Comparison of ENCODE assay signal across 9 mouse cellular contexts in the genomic region with DNA sequence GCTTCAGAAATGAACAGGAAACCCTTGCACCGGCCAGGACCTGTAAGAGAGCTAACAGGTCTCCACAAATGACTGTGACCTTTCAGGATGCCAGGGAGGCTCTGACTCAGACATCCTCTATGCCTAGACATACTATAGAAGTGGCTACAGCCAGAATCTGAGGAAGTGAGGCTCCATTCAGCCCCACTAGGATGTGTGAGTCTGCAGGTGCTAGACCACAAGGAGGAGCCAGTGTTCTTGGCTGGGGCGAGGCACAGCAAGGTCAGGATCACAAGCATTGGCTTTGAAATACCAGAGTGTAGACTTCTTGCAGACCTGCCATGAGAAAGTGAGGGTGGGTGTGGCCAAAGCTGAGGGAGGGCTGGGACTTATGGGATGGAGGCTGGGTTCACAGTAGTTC. TPM values are rescaled to one million over a fixed set of nuclear protein-coding genes. Genes with fewer than 3 reads are reported as not detected.
DNase-seq lines count a peak whose midpoint lies in the region; ATAC-seq and TF ChIP-seq lines count a peak whose summit lies in the region.
"Had no signal": no experiment of that assay in that cellular context is flagged by ENCODE, and none has a peak within 500 bp of the region (broad histone marks: within the 10 kb centered on the region; RNA-seq: fewer than 3 reads in every experiment).

No protein-coding gene starts in this region.

- no peak overlapping the region for H3K27ac ChIP-seq in kidney, adult 2 months (ENCODE audit: insufficient read depth, low read depth, low read length)
- no peak overlapping the region for H3K27ac ChIP-seq in kidney, embryonic 15.5 days

- H3K27me3 ChIP-seq in kidney, adult 2 months (replicated peaks; ENCODE audit: control insufficient read depth, insufficient read depth, low read length) = no peaks in the 10 kb centered on the region
- H3K27me3 ChIP-seq in kidney, embryonic 15.5 days = no peaks in the 10 kb centered on the region

- peak; percentile 13 for DNase-seq in kidney, adult 2 months
- peak; percentile 19 to 26 for DNase-seq in lung, postnatal 4 days
- DNase-seq in layer of hippocampus, postnatal 25 days (ENCODE audit: extremely low spot score in 1 of 2, low spot score in 1 of 2) = no peak
- DNase-seq in adrenal gland, adult 8-10 months = no peak
- no peak for DNase-seq in spleen, adult 18-20 months
- DNase-seq: gastrocnemius, postnatal 10 days had no signal

- H3K9ac ChIP-seq in kidney, embryonic 15.5 days = no peak overlapping the region

- H3K36me3 ChIP-seq in kidney, adult 2 months (ENCODE audit: control insufficient read depth, insufficient read depth, low read length) = no peaks in the 10 kb centered on the region
- H3K36me3 ChIP-seq in kidney, embryonic 15.5 days = no peaks in the 10 kb centered on the region

- H3K4me3 ChIP-seq in kidney, adult 2 months (ENCODE audit: insufficient read depth, low read depth, low read length) = no peak overlapping the region
- no peak overlapping the region for H3K4me3 ChIP-seq in kidney, embryonic 15.5 days (replicated peaks)

- no peak for TF ChIP-seq POLR2A in kidney, adult 2 months (IDR thresholded peaks at IDR 0.05; ENCODE audit: low read depth, low read length)

- H3K4me2 ChIP-seq in kidney, embryonic 15.5 days = no peak overlapping the region

- no peak for ATAC-seq in kidney, embryonic 15.5 days (replicated peaks; ENCODE audit: low FRiP score)
- ATAC-seq in CD4-positive, CD25-positive, alpha-beta regulatory T cell, adult 4 months = peak; percentile 81
- peak; percentile 37 for ATAC-seq in common myeloid progenitor, adult 5-6 weeks (replicated peaks; ENCODE audit: low read depth, poor library complexity, severe bottlenecking)

- no peaks in the 10 kb centered on the region for H3K4me1 ChIP-seq in kidney, adult 2 months (ENCODE audit: control insufficient read depth, insufficient read depth, low read length)
- H3K4me1 ChIP-seq in kidney, embryonic 15.5 days = no peaks in the 10 kb centered on the region

- WGBS in kidney, adult 2 months = 52% methylated on average over 2 of the region's 2 CpGs
- 52% methylated on average over 2 of the region's 2 CpGs for WGBS in kidney, embryonic 15.5 days

- TF ChIP-seq CTCF in kidney, adult 2 months (conservative IDR thresholded peaks at IDR 0.05; ENCODE audit: insufficient read depth, insufficient read length, low read depth, low read length) = no peak; the same call in 1 of the 2 replicates

- no peaks in the 10 kb centered on the region for H3K9me3 ChIP-seq in kidney, embryonic 15.5 days (replicated peaks)

RNA-seq across cellular contexts. Expression of gene Mphosph6, which starts 29.1 kb away (rescaled TPM):
- polyA plus RNA-seq in kidney, adult 2 months (2012; rRNA removed) = 3.7 and 4.8 TPM in 2 replicates
- 64.0 and 64.9 TPM in 2 replicates for polyA plus RNA-seq in kidney, embryonic 15.5 days (2015; fragmentation: Nextera tagmentation; extraction: Ambion mirVana)
- polyA plus RNA-seq in CD4-positive, CD25-positive, alpha-beta regulatory T cell, adult 4 months (2017; shearing (Covaris generic)) = 10 to 100 TPM; 57.8 to 65.0 TPM
- 46.9 and 51.0 TPM in 2 replicates for total RNA-seq in common myeloid progenitor, adult 5-6 weeks (2017)
- 10 to 100 TPM; 18.1 to 24.8 TPM for total RNA-seq in layer of hippocampus, postnatal 25 days (2021)
- total RNA-seq in adrenal gland, adult 8-10 months (2022) = 10 to 100 TPM; 17.5 to 24.0 (median 21.9) TPM

Comparison
In these comparisons a context has a peak if more than half of its experiments do, and no peak if none do; other contexts are left out.
1. DNase-seq: peak in kidney, adult 2 months (single experiment) and lung, postnatal 4 days (2 of 2); none in layer of hippocampus, postnatal 25 days (0 of 2), adrenal gland, adult 8-10 months (single experiment) and spleen, adult 18-20 months (0 of 2).